In genomic region chr14:101931448-101931750, GRCm38 (mm10) we compare ENCODE assay signal across 24 mouse cellular contexts.
A peak's percentile ranks its signal among the peaks of the same experiment; 100 is the strongest.
DNase-seq lines count a peak whose midpoint lies in the region; ATAC-seq and TF ChIP-seq lines count a peak whose summit lies in the region.
"Had no signal": no experiment of that assay in that cellular context is flagged by ENCODE, and none has a peak within 500 bp of the region (broad histone marks: within the 10 kb centered on the region; RNA-seq: fewer than 3 reads in every experiment).

No protein-coding gene starts in this region.

- DNase-seq in forebrain, postnatal 0 days: no peak
- DNase-seq in forebrain, embryonic 11.5 days (ENCODE audit: low spot score): no peak
- no peak for DNase-seq in left cerebral cortex, adult 2 months (ENCODE audit: extremely low spot score in 1 of 2, low spot score in 2 of 2)
- no peak for DNase-seq in left cerebral cortex, adult 18-20 months (ENCODE audit: low spot score in 2 of 2)
- no peak for DNase-seq in liver, embryonic 11.5 days (ENCODE audit: low spot score)
- DNase-seq: adrenal gland, adult 2 months; adrenal gland, postnatal 14 days; cerebellum, adult 11-12 months; cerebellum, adult 8-10 months; cerebellum, postnatal 10 days; cerebellum, postnatal 36 days; gastrocnemius, postnatal 10 days; gastrocnemius, postnatal 36 days had no signal

- no peak overlapping the region for H3K27ac ChIP-seq in forebrain, postnatal 0 days (ENCODE audit: low read depth, low read length)
- no peak overlapping the region for H3K27ac ChIP-seq in forebrain, embryonic 11.5 days (ENCODE audit: low read depth, low read length)
- peak overlapping the region; percentile 78 for H3K27ac ChIP-seq in left cerebral cortex, adult 2 months
- peak overlapping the region; percentile 54; the same call in 1 of the 2 replicates for H3K27ac ChIP-seq in cortical plate, adult 2 months (ENCODE audit: insufficient read depth, low read length)
- H3K27ac ChIP-seq in kidney, embryonic 16.5 days (ENCODE audit: low read length): no peak overlapping the region
- no peak overlapping the region for H3K27ac ChIP-seq in liver, embryonic 11.5 days (ENCODE audit: low read depth, low read length)
- H3K27ac ChIP-seq: forebrain, embryonic 12.5 days; forebrain, embryonic 15.5 days; heart, adult 2 months; heart, embryonic 10.5 days; heart, embryonic 13.5 days; hindbrain, embryonic 10.5 days; hindbrain, embryonic 13.5 days had no signal

- intact Hi-C loops in left cerebral cortex, adult 2 months (cut with DNase I): loop anchor here (1.0 to 5.0 kb wide), 2 partner anchors 91 to 149 kb away; no protein-coding TSS in a partner anchor

- H3K4me2 ChIP-seq in forebrain, postnatal 0 days (ENCODE audit: low read depth): no peak overlapping the region
- no peak overlapping the region for H3K4me2 ChIP-seq in forebrain, embryonic 11.5 days (ENCODE audit: low read depth, low read length, severe bottlenecking)
- H3K4me2 ChIP-seq in kidney, embryonic 16.5 days (replicated peaks; ENCODE audit: low read depth, low read length): no peak overlapping the region
- H3K4me2 ChIP-seq in liver, embryonic 11.5 days: no peak overlapping the region
- H3K4me2 ChIP-seq: forebrain, embryonic 12.5 days; forebrain, embryonic 15.5 days; heart, embryonic 13.5 days; hindbrain, embryonic 13.5 days had no signal

- H3K36me3 ChIP-seq in forebrain, postnatal 0 days (ENCODE audit: insufficient read depth): no peaks in the 10 kb centered on the region
- no peaks in the 10 kb centered on the region for H3K36me3 ChIP-seq in forebrain, embryonic 11.5 days (ENCODE audit: control insufficient read depth, insufficient read depth, low read length)
- no peaks in the 10 kb centered on the region for H3K36me3 ChIP-seq in E14TG2a.4 (ENCODE audit: insufficient read depth, low read length)
- H3K36me3 ChIP-seq in kidney, embryonic 16.5 days (ENCODE audit: insufficient read depth, low read length): peaks cover 15% of the 10 kb centered on the region; the same call in 1 of the 2 replicates
- H3K36me3 ChIP-seq in liver, embryonic 11.5 days (ENCODE audit: control insufficient read depth, insufficient read depth, low read length): no peaks in the 10 kb centered on the region
- H3K36me3 ChIP-seq: forebrain, embryonic 12.5 days; forebrain, embryonic 15.5 days; hindbrain, embryonic 10.5 days; hindbrain, embryonic 13.5 days had no signal

- no peaks in the 10 kb centered on the region for H3K27me3 ChIP-seq in forebrain, postnatal 0 days (ENCODE audit: insufficient read depth, low read length)
- H3K27me3 ChIP-seq in forebrain, embryonic 11.5 days (ENCODE audit: control insufficient read depth, insufficient read depth, low read length): no peaks in the 10 kb centered on the region
- H3K27me3 ChIP-seq in E14TG2a.4 (ENCODE audit: insufficient read depth, low read length): peaks cover 11% of the 10 kb centered on the region; the same call in 1 of the 2 replicates
- no peaks in the 10 kb centered on the region for H3K27me3 ChIP-seq in kidney, embryonic 16.5 days (ENCODE audit: insufficient read depth, low read length)
- no peaks in the 10 kb centered on the region for H3K27me3 ChIP-seq in liver, embryonic 11.5 days (replicated peaks; ENCODE audit: control insufficient read depth, insufficient read depth, low read length)
- H3K27me3 ChIP-seq: forebrain, embryonic 12.5 days; forebrain, embryonic 15.5 days; heart, embryonic 13.5 days; hindbrain, embryonic 13.5 days had no signal

- no peak overlapping the region for H3K4me3 ChIP-seq in forebrain, postnatal 0 days (ENCODE audit: low read depth, low read length)
- H3K4me3 ChIP-seq in forebrain, embryonic 11.5 days (ENCODE audit: low read depth, low read length): no peak overlapping the region
- peak overlapping the region; percentile 34 for H3K4me3 ChIP-seq in left cerebral cortex, adult 2 months
- peak overlapping the region; percentile 55 for H3K4me3 ChIP-seq in E14TG2a.4 (replicated peaks; ENCODE audit: low read length)
- H3K4me3 ChIP-seq in cortical plate, adult 2 months (ENCODE audit: insufficient read depth, low read length): peak overlapping the region; percentile 38
- H3K4me3 ChIP-seq in kidney, embryonic 16.5 days (ENCODE audit: low read length): no peak overlapping the region
- H3K4me3 ChIP-seq in liver, embryonic 11.5 days (ENCODE audit: low read depth, low read length): no peak overlapping the region
- H3K4me3 ChIP-seq: forebrain, embryonic 12.5 days; forebrain, embryonic 15.5 days; heart, adult 2 months; heart, embryonic 10.5 days; heart, embryonic 13.5 days; hindbrain, embryonic 10.5 days; hindbrain, embryonic 13.5 days had no signal

- WGBS in forebrain, postnatal 0 days: 81% methylated on average over 4 of the region's 4 CpGs
- 88% methylated on average over 4 of the region's 4 CpGs for WGBS in forebrain, embryonic 11.5 days
- WGBS in kidney, embryonic 16.5 days: 85% methylated on average over 4 of the region's 4 CpGs
- WGBS in liver, embryonic 11.5 days: 82% methylated on average over 4 of the region's 4 CpGs

- no peak overlapping the region for H3K9ac ChIP-seq in forebrain, postnatal 0 days
- H3K9ac ChIP-seq in forebrain, embryonic 11.5 days (ENCODE audit: low read length): no peak overlapping the region
- H3K9ac ChIP-seq in kidney, embryonic 16.5 days (replicated peaks; ENCODE audit: low read length): no peak overlapping the region
- no peak overlapping the region for H3K9ac ChIP-seq in liver, embryonic 11.5 days (ENCODE audit: low read depth, low read length)
- H3K9ac ChIP-seq: forebrain, embryonic 12.5 days; forebrain, embryonic 15.5 days; heart, embryonic 13.5 days; hindbrain, embryonic 13.5 days had no signal

- no peak for TF ChIP-seq POLR2A in cortical plate, adult 2 months (IDR thresholded peaks at IDR 0.05; ENCODE audit: extremely low read depth, insufficient read depth, low read length)

- H3K4me1 ChIP-seq in forebrain, postnatal 0 days (ENCODE audit: insufficient read depth): no peaks in the 10 kb centered on the region
- no peaks in the 10 kb centered on the region for H3K4me1 ChIP-seq in forebrain, embryonic 11.5 days (replicated peaks; ENCODE audit: control insufficient read depth, insufficient read depth, low read length)
- no peaks in the 10 kb centered on the region; the same call in 1 of the 2 replicates for H3K4me1 ChIP-seq in E14TG2a.4 (replicated peaks; ENCODE audit: low read depth, low read length)
- peaks cover 3% of the 10 kb centered on the region; the same call in 1 of the 2 replicates for H3K4me1 ChIP-seq in cortical plate, adult 2 months (ENCODE audit: control insufficient read depth, insufficient read depth, low read length)
- H3K4me1 ChIP-seq in kidney, embryonic 16.5 days (ENCODE audit: insufficient read depth, low read length): no peaks in the 10 kb centered on the region
- H3K4me1 ChIP-seq in liver, embryonic 11.5 days (replicated peaks; ENCODE audit: control insufficient read depth, insufficient read depth, low read length): no peaks in the 10 kb centered on the region
- H3K4me1 ChIP-seq: forebrain, embryonic 15.5 days; heart, embryonic 10.5 days had no signal

- no peaks in the 10 kb centered on the region for H3K9me3 ChIP-seq in forebrain, postnatal 0 days (ENCODE audit: low read length)
- no peaks in the 10 kb centered on the region for H3K9me3 ChIP-seq in forebrain, embryonic 11.5 days (ENCODE audit: control insufficient read depth, low read length)
- H3K9me3 ChIP-seq in E14TG2a.4 (ENCODE audit: low read length): no peaks in the 10 kb centered on the region
- H3K9me3 ChIP-seq in kidney, embryonic 16.5 days (ENCODE audit: low read length): no peaks in the 10 kb centered on the region
- H3K9me3 ChIP-seq in liver, embryonic 11.5 days (ENCODE audit: control insufficient read depth, low read length): no peaks in the 10 kb centered on the region
- H3K9me3 ChIP-seq: forebrain, embryonic 12.5 days; forebrain, embryonic 15.5 days; heart, embryonic 10.5 days; heart, embryonic 13.5 days; hindbrain, embryonic 10.5 days; hindbrain, embryonic 13.5 days had no signal

- peak; percentile 59 for ATAC-seq in forebrain, postnatal 0 days
- no peak for ATAC-seq in forebrain, embryonic 11.5 days (replicated peaks; ENCODE audit: low FRiP score)
- no peak for ATAC-seq in kidney, embryonic 16.5 days (ENCODE audit: low FRiP score, low TSS enrichment)
- ATAC-seq in liver, embryonic 11.5 days (replicated peaks; ENCODE audit: low FRiP score): no peak
- ATAC-seq: forebrain, embryonic 15.5 days; hindbrain, embryonic 16.5 days had no signal

- TF ChIP-seq CTCF in forebrain, postnatal 0 days (IDR thresholded peaks at IDR 0.05; ENCODE audit: low read depth): no peak
- TF ChIP-seq CTCF in left cerebral cortex, adult 2 months (IDR thresholded peaks at IDR 0.05): no peak
- TF ChIP-seq CTCF in E14TG2a.4 (conservative IDR thresholded peaks at IDR 0.05; ENCODE audit: low read length): no peak
- TF ChIP-seq CTCF in cortical plate, adult 2 months (IDR thresholded peaks at IDR 0.05; ENCODE audit: extremely low read depth, insufficient read depth, low read length): no peak

Comparison
In these comparisons a context has a peak if more than half of its experiments do, and no peak if none do; other contexts are left out.
1. H3K27ac ChIP-seq: peak in left cerebral cortex, adult 2 months (single experiment) and cortical plate, adult 2 months (single experiment); none in forebrain, postnatal 0 days (single experiment), forebrain, embryonic 11.5 days (single experiment), kidney, embryonic 16.5 days (single experiment) and liver, embryonic 11.5 days (single experiment).
2. H3K4me3 ChIP-seq: peak in left cerebral cortex, adult 2 months (single experiment), E14TG2a.4 (single experiment) and cortical plate, adult 2 months (single experiment); none in forebrain, postnatal 0 days (single experiment), forebrain, embryonic 11.5 days (single experiment), kidney, embryonic 16.5 days (single experiment) and liver, embryonic 11.5 days (single experiment).